Mouse (Mus musculus) heart, embryonic 15.5 days (tissue): ENCODE results near the gene Tlx3. TPM values are rescaled to one million over a fixed set of nuclear protein-coding genes. Genes with fewer than 3 reads are reported as not detected.

Experiments
- polyA plus RNA-seq: library from polyadenylated mRNA; unstranded; fragments of >200 nt; fragmentation: Nextera tagmentation; extraction: Ambion mirVana; gene quantifications from 2 replicates; pipeline ENCODE4 v1.2.1, GENCODE M21; 2015

Tlx3 gene
- polyA plus RNA-seq, 1 experiment from 2014 or later: 0.08 TPM

Other genes starting within 250 kb of the Tlx3 start
- gene Fgf18, start 56.2 kb downstream of the Tlx3 start, polyA plus RNA-seq: 9.1 and 9.5 TPM in 2 replicates
- 392 and 425 TPM in 2 replicates for gene Npm1, start 40.4 kb downstream of the Tlx3 start, polyA plus RNA-seq
- not detected in 2 replicates for gene Gm12117, start 73.1 kb upstream of the Tlx3 start, polyA plus RNA-seq